Mouse (Mus musculus) left cerebral cortex, postnatal 4 days (tissue): ENCODE results near the gene P2rx7. TPM values are rescaled to one million over a fixed set of nuclear protein-coding genes. Genes with fewer than 3 reads are reported as not detected.

Source experiments
- DNase-seq: peaks from one replicate; pipeline ENCODE4 v3.0.0-alpha.2; 2022
- intact Hi-C: fragments of 180-260 bp; cut with DNase I; formaldehyde crosslinking; loops from one replicate; pipeline ENCODE4 v1.15.1; 2025
- microRNA-seq: library from miRNA; unstranded; fragments of <30 nt; microRNA quantifications from one replicate; pipeline ENCODE4 v1.2.0, GENCODE M21; 2022
- total RNA-seq, 2 experiments: library from RNA; stranded (reverse); gene quantifications; 2 replicates each; pipeline ENCODE4 v1.2.3; 2021

Gene P2rx7
- total RNA-seq, 2 experiments from 2014 or later = 4.1 to 5.0 TPM

DNA sequence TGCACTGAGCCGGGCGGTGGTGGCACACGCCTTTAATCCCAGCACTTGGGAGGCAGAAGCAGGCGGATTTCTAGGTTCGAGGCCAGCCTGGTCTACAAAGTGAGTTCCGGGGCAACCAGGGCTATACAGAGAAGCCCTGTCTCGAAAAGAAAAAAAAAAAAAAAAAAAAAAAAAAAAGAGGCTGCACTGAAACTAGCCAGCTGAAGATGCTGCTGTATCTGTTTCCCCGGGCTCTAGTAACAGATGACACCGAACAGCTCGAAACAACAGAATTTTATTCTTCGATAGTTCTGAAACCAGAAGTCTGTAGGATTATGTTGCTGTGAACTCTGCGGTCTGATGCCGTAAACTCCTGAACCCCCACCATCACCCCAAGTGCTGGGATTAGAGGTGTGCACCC is 81.7 kb downstream of the P2rx7 start:
- intact Hi-C loops = loop anchor here (10.0 kb wide), 2 partner anchors 231 to 291 kb away; no protein-coding TSS in a partner anchor
- DNase-seq = no peak

DNA sequence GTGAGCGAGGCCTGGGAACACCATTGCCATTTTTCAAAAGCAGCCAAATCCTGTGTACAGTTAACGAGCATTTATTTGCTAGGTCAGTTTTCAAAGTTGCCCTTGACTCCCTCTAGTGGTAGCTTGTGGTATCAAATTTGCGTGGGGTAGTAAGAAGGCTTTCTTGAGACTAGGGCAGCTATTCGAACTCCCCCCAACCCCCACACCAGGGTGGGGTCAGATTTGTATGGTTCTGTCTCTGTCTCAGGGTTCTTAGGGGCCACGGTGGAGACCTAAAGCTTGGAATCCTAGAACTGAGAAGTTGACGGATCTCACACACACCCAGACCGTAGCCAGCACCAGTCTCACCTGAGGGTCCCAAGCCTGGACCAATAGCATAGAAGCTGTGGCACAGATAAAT is 82.4 kb downstream of the P2rx7 start:
- intact Hi-C loops = loop anchor here (10.0 kb wide), 2 partner anchors 231 to 291 kb away; no protein-coding TSS in a partner anchor
- peak; percentile 66 for DNase-seq

- no peak for DNase-seq
- intact Hi-C loops = loop anchor here (10.0 kb wide), 2 partner anchors 232 to 292 kb away; no protein-coding TSS in a partner anchor
These were observed 82.9 kb downstream of the P2rx7 start for GRCm38 (mm10) chr5:122726595-122726994.

GRCm38 (mm10) chr5:122727096-122727495 is 83.4 kb downstream of the P2rx7 start:
- intact Hi-C loops = loop anchor here (10.0 kb wide), 2 partner anchors 232 to 292 kb away; no protein-coding TSS in a partner anchor
- no peak for DNase-seq

- DNase-seq = no peak
- intact Hi-C loops = no loop called here
These were observed 87.1 kb downstream of the P2rx7 start for GRCm38 (mm10) chr5:122730776-122731175.

- DNase-seq = peak; percentile 46
- intact Hi-C loops = no loop called here
These were observed 87.6 kb downstream of the P2rx7 start for GRCm38 (mm10) chr5:122731321-122731720.

GRCm38 (mm10) chr5:122731991-122732673 is 88.4 kb downstream of the P2rx7 start:
- no peak for DNase-seq
- intact Hi-C loops = no loop called here

GRCm38 (mm10) chr5:122733881-122734280 is 90.2 kb downstream of the P2rx7 start:
- DNase-seq = no peak
- intact Hi-C loops = no loop called here

DNA sequence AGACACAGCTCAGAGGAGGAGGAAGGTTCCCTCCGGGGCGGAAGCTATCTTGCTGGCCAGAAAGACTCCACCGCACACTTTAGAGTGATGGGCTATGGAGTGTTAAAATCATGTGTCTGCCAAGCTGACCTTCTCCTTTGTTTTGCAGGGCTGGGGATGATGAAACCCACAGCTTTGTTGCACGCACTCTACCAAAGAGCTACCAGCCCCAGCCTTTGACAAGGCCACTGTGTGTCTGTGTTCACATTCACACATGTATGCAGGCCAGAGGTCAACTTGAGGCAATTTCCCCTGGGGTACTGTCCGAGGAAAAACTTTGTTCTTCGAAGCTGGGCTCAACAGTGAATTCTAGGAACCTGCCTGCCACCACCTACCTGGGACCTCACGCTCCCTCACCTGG is 92.1 kb downstream of the P2rx7 start:
- DNase-seq = no peak
- intact Hi-C loops = no loop called here

- DNase-seq = no peak
These were observed 93.0 kb downstream of the P2rx7 start for GRCm38 (mm10) chr5:122736761-122737160.

More at GRCm38 (mm10) chr5:122736761-122737160, 93.0 kb downstream of the P2rx7 start:
- intact Hi-C loops = no loop called here

Small RNA genes lying within 50 kb of the gene (microRNA-seq; reads per million reads assigned to microRNA genes)
- gene Mir8115 = 0.90 reads per million

Other genes starting within 250 kb of the P2rx7 start
- 10 to 100 TPM; 41.7 to 45.4 TPM for gene Anapc7, start 222.2 kb upstream of the P2rx7 start, total RNA-seq
- gene Atp2a2, start 141.7 kb upstream of the P2rx7 start, total RNA-seq = 100 to 1,000 TPM; 385 to 392 TPM
- gene Ift81, start 29.4 kb upstream of the P2rx7 start, total RNA-seq = 10 to 100 TPM; 38.3 to 49.6 TPM
- gene P2rx4, start 63.6 kb downstream of the P2rx7 start, total RNA-seq = 1 to 10 TPM; 6.8 to 8.6 TPM
- gene Camkk2, start 135.5 kb downstream of the P2rx7 start, total RNA-seq = 100 to 1,000 TPM; 130 to 137 TPM
- gene Anapc5, start 177.4 kb downstream of the P2rx7 start, total RNA-seq = 100 to 1,000 TPM; 386 to 393 TPM
- gene Rnf34, start 206.1 kb downstream of the P2rx7 start, total RNA-seq = 10 to 100 TPM; 38.9 to 40.0 TPM